Mouse (Mus musculus): ENCODE data around the gene Wfdc1.

Gene Wfdc1

DNA sequence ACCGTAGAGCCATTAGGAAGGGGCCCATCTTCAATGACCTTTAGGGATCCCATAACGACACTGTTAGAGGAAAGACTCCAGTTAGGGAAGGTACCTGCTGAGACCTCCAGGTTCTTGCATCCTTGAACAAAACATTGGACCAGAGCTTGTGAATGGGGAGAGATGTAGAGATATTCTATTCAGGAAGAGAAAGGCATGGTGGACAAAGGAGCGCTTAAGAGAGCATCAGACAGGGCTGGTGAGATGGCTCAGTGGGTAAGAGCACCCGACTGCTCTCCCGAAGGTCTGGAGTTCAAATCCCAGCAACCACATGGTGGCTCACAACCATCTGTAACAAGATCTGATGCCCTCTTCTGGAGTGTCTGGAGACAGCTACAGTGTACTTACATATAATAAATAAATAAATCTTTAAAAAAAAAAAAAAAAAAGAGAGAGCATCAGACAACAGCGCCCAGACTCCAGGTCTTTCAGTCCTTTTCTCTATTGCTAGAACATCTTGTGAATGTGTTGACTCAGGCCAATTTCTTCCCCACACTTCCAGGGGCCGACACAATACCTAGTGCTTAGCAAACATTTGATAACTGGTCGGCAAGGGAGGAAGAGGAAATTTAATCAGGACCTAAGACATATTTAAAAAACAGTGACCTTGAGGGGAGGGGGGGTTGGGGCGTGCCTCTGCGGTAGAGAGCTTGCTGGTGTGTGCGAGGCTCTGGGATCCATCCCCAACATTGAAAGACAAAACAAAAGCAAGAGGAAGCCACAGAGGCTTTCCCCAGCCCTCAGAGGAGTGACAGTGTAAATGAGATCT, 71.1 kb downstream of the Wfdc1 start:
- no peak for DNase-seq

All from right cerebral cortex, adult 18-20 months (tissue).